Mouse (Mus musculus): ENCODE data around the gene 1500009C09Rik.

The 1500009C09Rik gene

GRCm38 (mm10) chr15:82252097-82252496, at the start of gene 1500009C09Rik:
TSS of gene 1500009C09Rik (plus strand) at chr15:82252397.
- H3K27me3 ChIP-seq (ENCODE audit: control insufficient read depth, insufficient read depth, low read length, poor library complexity, severe bottlenecking), result no peaks in the 10 kb centered on the region
- H3K36me3 ChIP-seq (ENCODE audit: control insufficient read depth, insufficient read depth, low read length, poor library complexity, severe bottlenecking), result no peaks in the 10 kb centered on the region
- no peak for DNase-seq (ENCODE audit: low read depth, low spot score)

GRCm38 (mm10) chr15:82203090-82203489, 49.1 kb upstream of the 1500009C09Rik start:
- peaks cover 25% of the 10 kb centered on the region for H3K36me3 ChIP-seq (ENCODE audit: control insufficient read depth, insufficient read depth, low read length, poor library complexity, severe bottlenecking)
- H3K27me3 ChIP-seq (ENCODE audit: control insufficient read depth, insufficient read depth, low read length, poor library complexity, severe bottlenecking), result no peaks in the 10 kb centered on the region
- no peak for DNase-seq (ENCODE audit: low read depth, low spot score)

- DNase-seq (ENCODE audit: low read depth, low spot score), result no peak
- no peaks in the 10 kb centered on the region for H3K27me3 ChIP-seq (ENCODE audit: control insufficient read depth, insufficient read depth, low read length, poor library complexity, severe bottlenecking)
These were observed 48.4 kb upstream of the 1500009C09Rik start for GRCm38 (mm10) chr15:82203611-82204351.

GRCm38 (mm10) chr15:82204680-82205371, 47.4 kb upstream of the 1500009C09Rik start:
- no peak for DNase-seq (ENCODE audit: low read depth, low spot score)
- Histone ChIP-seq H3K36me3 (ENCODE audit: control insufficient read depth, insufficient read depth, low read length, poor library complexity, severe bottlenecking) (peaks cover 21% of the 10 kb centered on the region), H3K27me3 (ENCODE audit: control insufficient read depth, insufficient read depth, low read length, poor library complexity, severe bottlenecking) (no peaks in the 10 kb centered on the region)

More at GRCm38 (mm10) chr15:82203611-82204351, 48.4 kb upstream of the 1500009C09Rik start:
- H3K36me3 ChIP-seq (ENCODE audit: control insufficient read depth, insufficient read depth, low read length, poor library complexity, severe bottlenecking), result peaks cover 25% of the 10 kb centered on the region

GRCm38 (mm10) chr15:82206365-82207104, 45.7 kb upstream of the 1500009C09Rik start:
- H3K27me3 ChIP-seq (ENCODE audit: control insufficient read depth, insufficient read depth, low read length, poor library complexity, severe bottlenecking), result no peaks in the 10 kb centered on the region
- DNase-seq (ENCODE audit: low read depth, low spot score), result no peak
- peaks cover 15% of the 10 kb centered on the region for H3K36me3 ChIP-seq (ENCODE audit: control insufficient read depth, insufficient read depth, low read length, poor library complexity, severe bottlenecking)

- H3K36me3 ChIP-seq (ENCODE audit: control insufficient read depth, insufficient read depth, low read length, poor library complexity, severe bottlenecking), result peaks cover 13% of the 10 kb centered on the region
- DNase-seq (ENCODE audit: low read depth, low spot score), result no peak
- no peaks in the 10 kb centered on the region for H3K27me3 ChIP-seq (ENCODE audit: control insufficient read depth, insufficient read depth, low read length, poor library complexity, severe bottlenecking)
These were observed 45.1 kb upstream of the 1500009C09Rik start for GRCm38 (mm10) chr15:82207105-82207459.

- no peak for DNase-seq (ENCODE audit: low read depth, low spot score)
- Histone ChIP-seq H3K36me3 (ENCODE audit: control insufficient read depth, insufficient read depth, low read length, poor library complexity, severe bottlenecking) (peaks cover 11% of the 10 kb centered on the region), H3K27me3 (ENCODE audit: control insufficient read depth, insufficient read depth, low read length, poor library complexity, severe bottlenecking) (no peaks in the 10 kb centered on the region)
These were observed 44.5 kb upstream of the 1500009C09Rik start for GRCm38 (mm10) chr15:82207504-82208219.

- Histone ChIP-seq H3K27me3 (ENCODE audit: control insufficient read depth, insufficient read depth, low read length, poor library complexity, severe bottlenecking) (no peaks in the 10 kb centered on the region), H3K36me3 (ENCODE audit: control insufficient read depth, insufficient read depth, low read length, poor library complexity, severe bottlenecking) (peaks cover 11% of the 10 kb centered on the region)
- DNase-seq (ENCODE audit: low read depth, low spot score), result no peak
These were observed 43.9 kb upstream of the 1500009C09Rik start for GRCm38 (mm10) chr15:82208307-82208706.

GRCm38 (mm10) chr15:82209295-82210050, 42.7 kb upstream of the 1500009C09Rik start:
- H3K36me3 ChIP-seq (ENCODE audit: control insufficient read depth, insufficient read depth, low read length, poor library complexity, severe bottlenecking), result peaks cover 11% of the 10 kb centered on the region
- DNase-seq (ENCODE audit: low read depth, low spot score), result no peak
- H3K27me3 ChIP-seq (ENCODE audit: control insufficient read depth, insufficient read depth, low read length, poor library complexity, severe bottlenecking), result no peaks in the 10 kb centered on the region

GRCm38 (mm10) chr15:82210801-82211200, 41.4 kb upstream of the 1500009C09Rik start:
- Histone ChIP-seq H3K36me3 (ENCODE audit: control insufficient read depth, insufficient read depth, low read length, poor library complexity, severe bottlenecking) (peaks cover 11% of the 10 kb centered on the region), H3K27me3 (ENCODE audit: control insufficient read depth, insufficient read depth, low read length, poor library complexity, severe bottlenecking) (no peaks in the 10 kb centered on the region)
- no peak for DNase-seq (ENCODE audit: low read depth, low spot score)

- no peaks in the 10 kb centered on the region for H3K27me3 ChIP-seq (ENCODE audit: control insufficient read depth, insufficient read depth, low read length, poor library complexity, severe bottlenecking)
- DNase-seq (ENCODE audit: low read depth, low spot score), result no peak
- H3K36me3 ChIP-seq (ENCODE audit: control insufficient read depth, insufficient read depth, low read length, poor library complexity, severe bottlenecking), result peaks cover 9% of the 10 kb centered on the region
These were observed 40.9 kb upstream of the 1500009C09Rik start for GRCm38 (mm10) chr15:82211281-82211680.

- peak; percentile 54 for DNase-seq (ENCODE audit: low read depth, low spot score)
- H3K27me3 ChIP-seq (ENCODE audit: control insufficient read depth, insufficient read depth, low read length, poor library complexity, severe bottlenecking), result no peaks in the 10 kb centered on the region
- H3K36me3 ChIP-seq (ENCODE audit: control insufficient read depth, insufficient read depth, low read length, poor library complexity, severe bottlenecking), result 0 out of 2 replicates have a peak, but pooled peaks cover 5% of the 10 kb centered on the region
These were observed 40.1 kb upstream of the 1500009C09Rik start for GRCm38 (mm10) chr15:82211911-82212751.

GRCm38 (mm10) chr15:82212752-82213063, 39.5 kb upstream of the 1500009C09Rik start, which contains the start of gene Shisa8:
TSS of gene Shisa8 (minus strand) at chr15:82212815.
- no peak for DNase-seq (ENCODE audit: low read depth, low spot score)
- Histone ChIP-seq H3K36me3 (ENCODE audit: control insufficient read depth, insufficient read depth, low read length, poor library complexity, severe bottlenecking) (0 out of 2 replicates have a peak, but pooled peaks cover 2% of the 10 kb centered on the region), H3K27me3 (ENCODE audit: control insufficient read depth, insufficient read depth, low read length, poor library complexity, severe bottlenecking) (no peaks in the 10 kb centered on the region)

Measured in splenic B cell, adult 2 months (primary cell).